Mouse (Mus musculus) lung, embryonic 16.5 days (tissue): ENCODE results near the gene Ino80b. TPM values are rescaled to one million over a fixed set of nuclear protein-coding genes. Genes with fewer than 3 reads are reported as not detected.

Experiments
- ATAC-seq: fragments of 200-750 bp; cut with Nextera tagmentation; 2 replicates; pipeline ENCODE4 v1.8.0; 2017; ENCODE audit warnings: low read depth, mild to moderate bottlenecking, moderate library complexity
- H3K27ac ChIP-seq: fragments of 300-500 bp; sonication (generic); 2 replicates; pipeline ENCODE4 v1.5.1; 2014; ENCODE audit warnings: mild to moderate bottlenecking, control low read depth, low read length
- H3K27me3 ChIP-seq: fragments of 300-500 bp; sonication (generic); 2 replicates; pipeline ENCODE4 v1.6.1; 2014; ENCODE audit warnings: low read depth, low read length, mixed read lengths; ENCODE audit not compliant: control insufficient read depth, insufficient read depth
- H3K36me3 ChIP-seq: fragments of 300-500 bp; sonication (generic); 2 replicates; pipeline ENCODE4 v1.6.1; 2014; ENCODE audit warnings: low read length; ENCODE audit not compliant: control insufficient read depth, insufficient read depth
- H3K4me1 ChIP-seq: fragments of 300-500 bp; sonication (generic); replicated peaks from 2 replicates; pipeline ENCODE4 v1.6.1; 2014; ENCODE audit warnings: low read length, mixed read lengths; ENCODE audit not compliant: control insufficient read depth, insufficient read depth
- H3K4me2 ChIP-seq: fragments of 300-500 bp; sonication (generic); 2 replicates; pipeline ENCODE4 v1.6.1; 2014; ENCODE audit warnings: low read depth, low read length, control low read depth
- H3K4me3 ChIP-seq: fragments of 300-500 bp; sonication (generic); 2 replicates; pipeline ENCODE4 v1.5.1; 2014; ENCODE audit warnings: mild to moderate bottlenecking, low read length, control low read depth
- H3K9ac ChIP-seq: fragments of 300-500 bp; sonication (generic); 2 replicates; pipeline ENCODE4 v1.6.1; 2014; ENCODE audit warnings: low read length, control low read depth
- H3K9me3 ChIP-seq: fragments of 300-500 bp; sonication (generic); 2 replicates; pipeline ENCODE4 v1.6.1; 2016; ENCODE audit warnings: low read length; ENCODE audit not compliant: control insufficient read depth
- WGBS: fragments of 180-500 bp; shearing (Covaris S2); extraction: QIAGEN DNeasy Blood & Tissue Kit; methylation state at CpG from one replicate; pipeline ENCODE4 v1.1.7; 2014; 5-methylcytosine and 5-hydroxymethylcytosine counted together
- polyA plus RNA-seq: library from polyadenylated mRNA; unstranded; fragments of >200 nt; fragmentation: Nextera tagmentation; extraction: Ambion mirVana; gene quantifications from 2 replicates; pipeline ENCODE4 v1.2.1, GENCODE M21; 2015

Gene Ino80b
- polyA plus RNA-seq, 1 experiment from 2014 or later: 14.5 TPM

- peak overlapping the region; percentile 90 for H3K9ac ChIP-seq
- H3K27ac ChIP-seq: peak overlapping the region; percentile 69
- WGBS: 59% methylated on average over 11 of the region's 11 CpGs
Observed at GRCm38 (mm10) chr6:83116373-83117164, 8.7 kb downstream of the Ino80b start.

GRCm38 (mm10) chr6:83115682-83116372 is 9.4 kb downstream of the Ino80b start:
- Histone ChIP-seq H3K4me2 (peak overlapping the region; percentile 93), H3K9ac (peak overlapping the region; percentile 90), H3K27ac (peak overlapping the region; percentile 69), H3K4me3 (peak overlapping the region; percentile 71), H3K36me3 (peaks cover 20% of the 10 kb centered on the region), H3K27me3 (no peaks in the 10 kb centered on the region), H3K9me3 (no peaks in the 10 kb centered on the region), H3K4me1 (peaks cover 27% of the 10 kb centered on the region)
- ATAC-seq: peak; percentile 37; the same call in 1 of the 2 replicates
- WGBS: 1% methylated on average over 30 of the region's 48 CpGs

More at GRCm38 (mm10) chr6:83116373-83117164, 8.7 kb downstream of the Ino80b start:
- Histone ChIP-seq H3K9me3 (no peaks in the 10 kb centered on the region), H3K27me3 (no peaks in the 10 kb centered on the region), H3K4me2 (peak overlapping the region; percentile 93), H3K4me1 (peaks cover 27% of the 10 kb centered on the region), H3K36me3 (peaks cover 20% of the 10 kb centered on the region), H3K4me3 (peak overlapping the region; percentile 71)
- no peak for ATAC-seq

- WGBS: 1% methylated on average over 44 of the region's 58 CpGs
- Histone ChIP-seq H3K9ac (peak within 1 kb of the TSS; percentile 90), H3K4me1 (peaks cover 25% of the 10 kb centered on the region), H3K4me2 (peak within 1 kb of the TSS; percentile 93), H3K27me3 (no peaks in the 10 kb centered on the region), H3K36me3 (peaks cover 20% of the 10 kb centered on the region), H3K27ac (peak within 1 kb of the TSS; percentile 76), H3K9me3 (no peaks in the 10 kb centered on the region), H3K4me3 (peak within 1 kb of the TSS; percentile 71)
- peak; percentile 94 for ATAC-seq
Observed at GRCm38 (mm10) chr6:83115011-83115671, 10.1 kb downstream of the Ino80b start, which contains the start of gene Mogs. Mogs (plus strand) TSS chr6:83115496.

GRCm38 (mm10) chr6:83111510-83112136 is 13.6 kb downstream of the Ino80b start:
- WGBS: 81% methylated on average over 4 of the region's 4 CpGs
- ATAC-seq: no peak
- no peaks in the 10 kb centered on the region for H3K9me3 ChIP-seq
- H3K27me3 ChIP-seq: no peaks in the 10 kb centered on the region
- no peak overlapping the region for H3K4me2 ChIP-seq
- no peak overlapping the region for H3K27ac ChIP-seq
- H3K4me3 ChIP-seq: no peak overlapping the region
- H3K4me1 ChIP-seq: peaks cover 26% of the 10 kb centered on the region
- no peaks in the 10 kb centered on the region; the same call in 1 of the 2 replicates for H3K36me3 ChIP-seq
- no peak overlapping the region for H3K9ac ChIP-seq

- ATAC-seq: peak; percentile 89
Observed at GRCm38 (mm10) chr6:83108762-83109668, 16.2 kb downstream of the Ino80b start, which contains the start of gene Mrpl53. Mrpl53 (plus strand) TSS chr6:83109040.

GRCm38 (mm10) chr6:83107566-83108400 is 17.4 kb downstream of the Ino80b start:
- WGBS: 40% methylated on average over 13 of the region's 13 CpGs
- peak overlapping the region; percentile 88 for H3K9ac ChIP-seq
- H3K4me2 ChIP-seq: peak overlapping the region; percentile 64

More at GRCm38 (mm10) chr6:83108762-83109668, 16.2 kb downstream of the Ino80b start, which contains the start of gene Mrpl53:
- Histone ChIP-seq H3K9ac (peak within 1 kb of the TSS; percentile 88), H3K4me3 (peak within 1 kb of the TSS; percentile 78), H3K27me3 (no peaks in the 10 kb centered on the region), H3K4me1 (peaks cover 15% of the 10 kb centered on the region), H3K9me3 (no peaks in the 10 kb centered on the region), H3K4me2 (peak within 1 kb of the TSS; percentile 64), H3K27ac (peak within 1 kb of the TSS; percentile 86), H3K36me3 (no peaks in the 10 kb centered on the region; the same call in 1 of the 2 replicates)
- under 1% methylated on average over 76 of the region's 76 CpGs for WGBS

GRCm38 (mm10) chr6:83104158-83104557 is 21.1 kb downstream of the Ino80b start:
- Histone ChIP-seq H3K9me3 (no peaks in the 10 kb centered on the region), H3K27me3 (no peaks in the 10 kb centered on the region), H3K4me3 (no peak overlapping the region), H3K36me3 (no peaks in the 10 kb centered on the region; the same call in 1 of the 2 replicates), H3K9ac (no peak overlapping the region), H3K4me1 (peaks cover 23% of the 10 kb centered on the region), H3K27ac (no peak overlapping the region), H3K4me2 (no peak overlapping the region)
- WGBS: 81% methylated on average over 4 of the region's 4 CpGs
- no peak for ATAC-seq

More at GRCm38 (mm10) chr6:83107566-83108400, 17.4 kb downstream of the Ino80b start:
- peaks cover 21% of the 10 kb centered on the region for H3K4me1 ChIP-seq
- peak overlapping the region; percentile 78 for H3K4me3 ChIP-seq
- peak; percentile 25 for ATAC-seq
- no peaks in the 10 kb centered on the region for H3K9me3 ChIP-seq
- no peak overlapping the region for H3K27ac ChIP-seq
- no peaks in the 10 kb centered on the region; the same call in 1 of the 2 replicates for H3K36me3 ChIP-seq
- no peaks in the 10 kb centered on the region for H3K27me3 ChIP-seq
